Mouse (Mus musculus) neural tube, embryonic 12.5 days (tissue): ENCODE data around the gene 2310034G01Rik. TPM values are rescaled to one million over a fixed set of nuclear protein-coding genes. Genes with fewer than 3 reads are reported as not detected.
A peak's percentile ranks its signal among the peaks of the same experiment; 100 is the strongest.

Experiments
- ATAC-seq: fragments of 200-750 bp; cut with Nextera tagmentation; 2 replicates; pipeline ENCODE4 v1.8.0; 2017; ENCODE audit warnings: low read depth, mild to moderate bottlenecking, moderate TSS enrichment, moderate library complexity; ENCODE audit not compliant: low FRiP score
- H3K27ac ChIP-seq: fragments of 300-500 bp; sonication (generic); 2 replicates; pipeline ENCODE4 v1.5.1; 2016
- H3K27me3 ChIP-seq: fragments of 300-500 bp; sonication (generic); replicated peaks from 2 replicates; pipeline ENCODE4 v1.6.1; 2016; ENCODE audit warnings: mild to moderate bottlenecking
- H3K36me3 ChIP-seq: fragments of 300-500 bp; sonication (generic); 2 replicates; pipeline ENCODE4 v1.6.1; 2016; ENCODE audit warnings: mild to moderate bottlenecking
- H3K4me1 ChIP-seq: fragments of 300-500 bp; sonication (generic); 2 replicates; pipeline ENCODE4 v1.6.1; 2016
- H3K4me2 ChIP-seq: fragments of 300-500 bp; sonication (generic); replicated peaks from 2 replicates; pipeline ENCODE4 v1.6.1; 2016; ENCODE audit warnings: mild to moderate bottlenecking
- H3K4me3 ChIP-seq: fragments of 300-500 bp; sonication (generic); 2 replicates; pipeline ENCODE4 v1.5.1; 2016
- H3K9ac ChIP-seq: fragments of 300-500 bp; sonication (generic); 2 replicates; pipeline ENCODE4 v1.6.1; 2016; ENCODE audit warnings: mild to moderate bottlenecking
- H3K9me3 ChIP-seq: fragments of 300-500 bp; sonication (generic); 2 replicates; pipeline ENCODE4 v1.6.1; 2016; ENCODE audit warnings: mild to moderate bottlenecking
- WGBS: fragments of 180-500 bp; shearing (Covaris S2); methylation state at CpG from one replicate; pipeline ENCODE4 v1.1.7; 2016; 5-methylcytosine and 5-hydroxymethylcytosine counted together
- polyA plus RNA-seq: library from polyadenylated mRNA; unstranded; fragments of >200 nt; fragmentation: Nextera tagmentation; extraction: Ambion mirVana; gene quantifications from 2 replicates; pipeline ENCODE4 v1.2.1, GENCODE M21; 2016

The 2310034G01Rik gene
- polyA plus RNA-seq, 1 experiment from 2014 or later: 2.1 TPM

- no peak overlapping the region for H3K27ac ChIP-seq
- no peak overlapping the region; the same call in 1 of the 2 replicates for H3K4me2 ChIP-seq
- peaks cover 29% of the 10 kb centered on the region for H3K36me3 ChIP-seq
- no peak for ATAC-seq
- H3K4me3 ChIP-seq: no peak overlapping the region
- no peaks in the 10 kb centered on the region for H3K27me3 ChIP-seq
- H3K9ac ChIP-seq: no peak overlapping the region
- H3K9me3 ChIP-seq: no peaks in the 10 kb centered on the region
- WGBS: 45% methylated on average over 7 of the region's 7 CpGs
- peaks cover 27% of the 10 kb centered on the region for H3K4me1 ChIP-seq
These were observed 17.3 kb downstream of the 2310034G01Rik start for GRCm38 (mm10) chr19:46332721-46333339.

- no peak for ATAC-seq
- H3K36me3 ChIP-seq: peaks cover 29% of the 10 kb centered on the region
- no peak overlapping the region for H3K4me3 ChIP-seq
- H3K9me3 ChIP-seq: no peaks in the 10 kb centered on the region
- H3K9ac ChIP-seq: no peak overlapping the region
- peaks cover 28% of the 10 kb centered on the region for H3K4me1 ChIP-seq
- H3K4me2 ChIP-seq: 0 out of 2 replicates have a peak overlapping the region, but pooled peaks have one; percentile 2
- no peaks in the 10 kb centered on the region for H3K27me3 ChIP-seq
- no peak overlapping the region for H3K27ac ChIP-seq
- 87% methylated on average over 3 of the region's 3 CpGs for WGBS
These were observed 18.2 kb downstream of the 2310034G01Rik start for GRCm38 (mm10) chr19:46331936-46332335.

GRCm38 (mm10) chr19:46331326-46331725, 18.8 kb downstream of the 2310034G01Rik start:
- Histone ChIP-seq H3K4me2 (no peak overlapping the region), H3K27me3 (peaks cover 2% of the 10 kb centered on the region; the same call in 1 of the 2 replicates), H3K4me3 (no peak overlapping the region), H3K27ac (no peak overlapping the region), H3K4me1 (peaks cover 30% of the 10 kb centered on the region), H3K9ac (no peak overlapping the region), H3K36me3 (peaks cover 29% of the 10 kb centered on the region), H3K9me3 (no peaks in the 10 kb centered on the region)
- 90% methylated on average over 14 of the region's 14 CpGs for WGBS
- ATAC-seq: no peak

GRCm38 (mm10) chr19:46330696-46331095, 19.4 kb downstream of the 2310034G01Rik start:
- Histone ChIP-seq H3K9me3 (no peaks in the 10 kb centered on the region), H3K4me2 (peak overlapping the region; percentile 100)
- 91% methylated on average over 12 of the region's 12 CpGs for WGBS

GRCm38 (mm10) chr19:46329951-46330350, 20.2 kb downstream of the 2310034G01Rik start:
- peak overlapping the region; percentile 100 for H3K4me2 ChIP-seq
- peaks cover 16% of the 10 kb centered on the region for H3K27me3 ChIP-seq
- H3K4me3 ChIP-seq: peak overlapping the region; percentile 11; the same call in 1 of the 2 replicates
- peaks cover 29% of the 10 kb centered on the region for H3K36me3 ChIP-seq
- H3K9ac ChIP-seq: no peak overlapping the region
- peaks cover 33% of the 10 kb centered on the region for H3K4me1 ChIP-seq
- no peak for ATAC-seq
- H3K27ac ChIP-seq: no peak overlapping the region
- H3K9me3 ChIP-seq: no peaks in the 10 kb centered on the region
- 7% methylated on average over 16 of the region's 16 CpGs for WGBS

More at GRCm38 (mm10) chr19:46330696-46331095, 19.4 kb downstream of the 2310034G01Rik start:
- H3K9ac ChIP-seq: no peak overlapping the region
- H3K36me3 ChIP-seq: peaks cover 29% of the 10 kb centered on the region
- H3K27ac ChIP-seq: no peak overlapping the region
- peaks cover 8% of the 10 kb centered on the region for H3K27me3 ChIP-seq
- peaks cover 33% of the 10 kb centered on the region for H3K4me1 ChIP-seq
- no peak overlapping the region for H3K4me3 ChIP-seq
- no peak for ATAC-seq

- Histone ChIP-seq H3K36me3 (peaks cover 29% of the 10 kb centered on the region), H3K27me3 (peaks cover 24% of the 10 kb centered on the region), H3K4me3 (peak overlapping the region; percentile 66), H3K9ac (peak overlapping the region; percentile 73), H3K9me3 (no peaks in the 10 kb centered on the region), H3K27ac (peak overlapping the region; percentile 83; the same call in 1 of the 2 replicates), H3K4me2 (peak overlapping the region; percentile 100), H3K4me1 (peaks cover 33% of the 10 kb centered on the region)
- peak; percentile 1; the same call in 1 of the 2 replicates for ATAC-seq
- under 1% methylated on average over 54 of the region's 54 CpGs for WGBS
These were observed 21.0 kb downstream of the 2310034G01Rik start for GRCm38 (mm10) chr19:46329031-46329641.

- H3K4me1 ChIP-seq: peaks cover 33% of the 10 kb centered on the region
- no peaks in the 10 kb centered on the region for H3K9me3 ChIP-seq
- H3K4me3 ChIP-seq: peak within 1 kb of the TSS; percentile 66
- H3K4me2 ChIP-seq: peak within 1 kb of the TSS; percentile 100
- WGBS: under 1% methylated on average over 81 of the region's 81 CpGs
- peak within 1 kb of the TSS; percentile 73 for H3K9ac ChIP-seq
- peaks cover 32% of the 10 kb centered on the region for H3K27me3 ChIP-seq
- H3K36me3 ChIP-seq: peaks cover 29% of the 10 kb centered on the region
- peak within 1 kb of the TSS; percentile 83 for H3K27ac ChIP-seq
- ATAC-seq: peak; percentile 85
These were observed 21.7 kb downstream of the 2310034G01Rik start, which contains the start of gene Fbxl15 for GRCm38 (mm10) chr19:46328081-46329030. TSS of gene Fbxl15 (plus strand) at chr19:46328184.

- Histone ChIP-seq H3K9me3 (no peaks in the 10 kb centered on the region), H3K4me1 (peaks cover 33% of the 10 kb centered on the region), H3K27ac (peak overlapping the region; percentile 83), H3K4me2 (peak overlapping the region; percentile 100), H3K9ac (peak overlapping the region; percentile 73), H3K36me3 (peaks cover 29% of the 10 kb centered on the region), H3K27me3 (peaks cover 38% of the 10 kb centered on the region), H3K4me3 (peak overlapping the region; percentile 66)
- 30% methylated on average over 14 of the region's 14 CpGs for WGBS
- ATAC-seq: no peak
These were observed 22.5 kb downstream of the 2310034G01Rik start for GRCm38 (mm10) chr19:46327531-46328064.

- H3K27ac ChIP-seq: peak within 1 kb of the TSS; percentile 83
- H3K4me2 ChIP-seq: peak within 1 kb of the TSS; percentile 100
- H3K9me3 ChIP-seq: no peaks in the 10 kb centered on the region
- H3K4me3 ChIP-seq: peak within 1 kb of the TSS; percentile 66
- H3K4me1 ChIP-seq: peaks cover 39% of the 10 kb centered on the region
- H3K36me3 ChIP-seq: peaks cover 21% of the 10 kb centered on the region
- H3K9ac ChIP-seq: peak within 1 kb of the TSS; percentile 73
- WGBS: under 1% methylated on average over 35 of the region's 35 CpGs
- ATAC-seq: no peak
- H3K27me3 ChIP-seq: peaks cover 45% of the 10 kb centered on the region
These were observed 23.3 kb downstream of the 2310034G01Rik start, which contains the start of gene Psd for GRCm38 (mm10) chr19:46326756-46327305. TSS of gene Psd (minus strand) at chr19:46327156.

GRCm38 (mm10) chr19:46326019-46326755, 23.9 kb downstream of the 2310034G01Rik start:
- WGBS: 4% methylated on average over 28 of the region's 29 CpGs
- no peaks in the 10 kb centered on the region for H3K9me3 ChIP-seq
- peaks cover 45% of the 10 kb centered on the region for H3K27me3 ChIP-seq
- H3K27ac ChIP-seq: no peak overlapping the region
- H3K36me3 ChIP-seq: peaks cover 14% of the 10 kb centered on the region
- H3K4me3 ChIP-seq: peak overlapping the region; percentile 36
- ATAC-seq: no peak
- peak overlapping the region; percentile 35; the same call in 1 of the 2 replicates for H3K9ac ChIP-seq
- H3K4me1 ChIP-seq: peaks cover 45% of the 10 kb centered on the region
- peak overlapping the region; percentile 100 for H3K4me2 ChIP-seq

- Histone ChIP-seq H3K4me1 (peaks cover 51% of the 10 kb centered on the region), H3K4me2 (peak overlapping the region; percentile 100; the same call in 1 of the 2 replicates), H3K9me3 (no peaks in the 10 kb centered on the region), H3K4me3 (no peak overlapping the region), H3K9ac (no peak overlapping the region), H3K27me3 (peaks cover 53% of the 10 kb centered on the region), H3K36me3 (peaks cover 2% of the 10 kb centered on the region; the same call in 1 of the 2 replicates), H3K27ac (no peak overlapping the region)
- WGBS: 70% methylated on average over 5 of the region's 5 CpGs
- ATAC-seq: no peak
These were observed 25.2 kb downstream of the 2310034G01Rik start for GRCm38 (mm10) chr19:46324918-46325317.
